Mouse (Mus musculus) spleen, adult 18-20 months (tissue): ENCODE results near the gene Rxra.
A peak's percentile ranks its signal among the peaks of the same experiment; 100 is the strongest.

Experiments
- DNase-seq, 2 experiments: peaks; one replicate each; pipeline ENCODE4 v3.0.0; 2022; ENCODE audit warnings: mixed read lengths in 2 of 2

The Rxra gene

DNA sequence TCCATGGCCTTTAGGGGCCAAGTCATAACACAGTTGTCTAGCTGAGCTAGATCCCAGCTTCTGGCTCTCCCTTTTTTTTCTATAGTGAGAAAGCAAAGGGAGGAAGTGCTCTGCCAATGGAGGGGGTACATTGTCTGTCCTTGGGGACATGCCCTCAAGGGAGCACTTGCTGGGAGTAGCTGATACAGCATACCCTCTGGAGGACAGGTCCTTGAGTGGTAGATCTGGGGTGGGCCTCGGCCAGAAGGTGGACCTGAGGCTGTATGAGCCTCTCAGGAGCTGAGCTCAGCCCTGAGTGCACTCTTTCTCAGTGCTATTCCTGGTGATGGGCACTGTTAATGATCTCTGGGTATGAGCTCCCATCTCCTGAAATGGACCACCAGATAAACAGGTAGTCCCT, 66.9 kb downstream of the Rxra start:
- DNase-seq: no peak

DNA sequence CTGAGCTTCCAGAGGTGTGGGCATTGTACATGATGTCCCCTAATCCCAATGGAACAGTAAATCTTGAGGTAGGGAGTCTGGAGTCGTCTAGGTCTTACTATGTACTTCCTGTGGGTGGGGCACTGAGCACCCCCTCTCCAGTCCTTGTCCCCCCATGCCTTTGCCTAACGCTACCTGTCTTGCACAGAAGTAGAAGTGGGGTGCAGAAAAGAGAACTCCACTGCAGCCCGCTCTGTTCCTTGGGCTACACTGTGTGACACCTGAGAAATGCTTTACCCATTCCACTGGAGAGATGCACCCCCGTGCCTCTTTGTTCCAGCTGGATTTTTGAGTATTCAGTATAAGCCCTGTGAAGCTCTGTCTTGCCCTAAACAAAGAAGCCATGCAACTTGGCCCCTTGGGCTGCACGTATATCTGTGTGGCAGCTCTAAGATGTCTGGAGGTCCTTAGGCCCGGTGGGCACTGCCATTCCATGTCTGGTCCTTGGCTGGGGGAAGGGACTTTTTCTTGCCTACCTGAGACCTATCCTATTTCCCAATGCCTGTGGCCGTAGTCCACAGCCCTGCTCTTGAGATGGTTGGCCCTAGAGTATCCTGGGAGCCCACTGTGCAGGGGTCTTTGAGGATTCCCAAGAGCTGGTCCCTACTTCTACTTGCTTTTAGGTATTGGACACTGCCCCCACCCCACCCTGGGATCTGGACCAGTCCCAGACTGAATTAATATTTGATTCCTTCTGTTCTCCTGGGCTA, 67.8 kb downstream of the Rxra start:
- no peak for DNase-seq

DNA sequence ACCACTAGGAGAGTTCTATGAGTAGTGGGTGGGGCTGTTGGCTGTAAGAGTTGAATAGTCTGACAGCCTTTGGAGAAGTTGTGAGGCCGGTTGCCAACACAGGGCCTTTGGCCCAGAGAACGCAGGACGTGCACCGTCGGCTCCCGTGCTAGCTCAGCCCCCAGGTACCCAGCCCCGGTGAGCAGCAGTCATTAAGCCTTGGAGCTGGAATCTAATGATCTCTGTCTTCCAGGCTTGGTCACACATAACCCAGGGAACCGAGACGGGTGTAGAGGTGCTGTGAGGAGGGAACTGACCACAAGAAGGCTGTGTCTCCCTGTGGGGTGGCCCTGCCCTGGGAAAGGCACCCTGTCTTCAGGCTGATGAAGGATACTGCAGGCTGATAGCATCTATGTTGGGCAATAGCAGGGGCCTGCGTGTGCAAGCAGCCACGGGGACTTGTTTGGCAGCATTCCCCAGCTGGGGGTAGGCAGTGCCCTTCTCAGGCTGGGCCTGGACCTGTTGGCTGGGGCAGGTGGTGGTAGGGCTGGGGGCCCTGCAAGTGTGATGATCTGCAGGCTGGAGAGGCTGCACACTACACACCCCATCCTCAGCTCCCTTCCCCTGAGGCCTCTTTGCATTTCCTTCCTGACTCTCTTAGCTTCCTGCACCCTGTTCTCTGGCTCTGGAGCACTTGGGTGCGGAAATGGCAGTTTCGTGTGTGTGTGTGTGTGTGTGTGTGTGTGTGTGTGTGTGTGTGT, 68.5 kb downstream of the Rxra start:
- DNase-seq: no peak

DNA sequence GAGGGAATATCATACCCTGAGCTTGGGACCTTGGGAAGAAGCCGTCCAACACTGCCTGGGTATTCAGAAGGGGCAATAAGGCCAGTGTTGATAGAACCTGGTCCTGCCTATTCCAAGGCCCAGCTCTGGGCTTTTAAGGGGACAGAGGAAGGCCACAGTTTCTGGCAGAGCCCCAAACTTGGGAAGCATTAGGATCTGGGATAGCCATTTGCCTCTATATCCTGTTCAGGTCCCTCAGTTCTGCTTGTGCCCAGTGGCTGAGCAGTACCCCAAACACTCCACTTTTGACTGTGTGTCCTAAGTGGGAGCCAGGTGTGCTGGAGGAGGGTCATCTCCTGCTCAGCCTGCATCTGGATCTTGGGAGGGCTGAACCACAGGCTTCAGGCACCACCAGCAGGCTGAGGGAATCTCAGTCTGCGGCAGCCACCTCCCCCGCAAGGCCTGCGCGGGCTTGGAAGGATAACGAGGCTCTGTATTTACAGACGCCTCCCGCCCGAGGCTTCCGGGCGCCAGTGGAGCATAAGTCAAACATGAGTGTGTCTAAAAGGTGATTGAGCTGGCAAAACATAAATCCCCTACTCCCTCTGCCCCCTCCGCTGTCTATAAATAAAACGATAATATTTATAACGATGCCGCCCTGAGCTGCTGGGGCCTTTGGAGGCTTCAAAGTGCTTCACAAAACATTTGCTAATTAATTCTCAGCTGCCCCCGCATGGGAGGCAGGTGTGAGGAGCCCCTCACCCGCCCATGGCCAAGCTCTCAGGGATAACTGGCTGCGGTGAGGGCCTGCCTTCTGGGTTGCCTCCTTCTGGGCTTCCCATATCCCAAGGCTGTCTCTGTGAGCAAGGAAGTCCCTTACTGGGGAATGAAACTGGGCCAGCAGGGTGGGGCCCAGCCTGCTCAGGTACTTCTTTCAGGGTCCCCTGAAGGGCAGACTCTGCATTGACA, 69.7 kb downstream of the Rxra start:
- no peak for DNase-seq

DNA sequence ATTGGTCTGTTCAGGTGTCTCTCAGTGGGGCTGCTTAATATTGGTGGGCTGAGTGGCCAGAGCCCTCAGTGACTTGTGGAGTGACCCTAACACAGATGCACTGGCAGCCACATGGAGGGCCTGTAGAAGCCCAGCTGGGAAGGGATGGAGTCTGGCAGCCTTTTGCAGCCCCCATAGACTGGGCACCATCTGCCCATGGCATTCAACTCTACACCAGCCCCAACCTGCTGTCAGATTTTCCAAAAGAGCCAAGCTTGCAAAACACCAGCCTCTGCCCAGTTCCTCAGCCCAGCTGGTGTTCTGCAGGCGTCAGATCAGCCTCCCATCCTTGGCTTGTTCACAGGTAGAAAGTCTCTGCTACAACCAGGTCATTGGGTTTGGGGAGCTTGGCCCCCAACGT, 70.6 kb downstream of the Rxra start:
- no peak for DNase-seq

DNA sequence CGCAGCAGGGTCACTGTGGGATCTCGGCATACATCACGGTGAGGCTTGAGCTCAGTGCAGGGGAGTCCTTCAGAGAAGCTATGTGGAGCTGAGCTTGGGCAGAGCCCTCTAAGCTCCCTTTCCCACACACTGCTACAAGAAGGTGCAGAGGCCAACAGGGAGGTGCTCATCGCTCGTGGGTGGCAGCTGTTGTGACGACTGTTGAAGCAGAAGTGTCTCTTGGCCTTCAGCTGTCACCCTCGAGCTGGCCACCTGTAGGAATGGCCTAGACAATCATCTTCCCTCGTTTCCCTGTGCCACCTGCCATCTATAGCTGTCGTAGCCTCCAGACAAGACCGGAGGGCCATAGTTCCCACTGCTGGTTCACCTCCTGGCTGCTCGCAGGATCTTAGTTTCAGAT, 72.7 kb downstream of the Rxra start:
- DNase-seq: no peak

DNA sequence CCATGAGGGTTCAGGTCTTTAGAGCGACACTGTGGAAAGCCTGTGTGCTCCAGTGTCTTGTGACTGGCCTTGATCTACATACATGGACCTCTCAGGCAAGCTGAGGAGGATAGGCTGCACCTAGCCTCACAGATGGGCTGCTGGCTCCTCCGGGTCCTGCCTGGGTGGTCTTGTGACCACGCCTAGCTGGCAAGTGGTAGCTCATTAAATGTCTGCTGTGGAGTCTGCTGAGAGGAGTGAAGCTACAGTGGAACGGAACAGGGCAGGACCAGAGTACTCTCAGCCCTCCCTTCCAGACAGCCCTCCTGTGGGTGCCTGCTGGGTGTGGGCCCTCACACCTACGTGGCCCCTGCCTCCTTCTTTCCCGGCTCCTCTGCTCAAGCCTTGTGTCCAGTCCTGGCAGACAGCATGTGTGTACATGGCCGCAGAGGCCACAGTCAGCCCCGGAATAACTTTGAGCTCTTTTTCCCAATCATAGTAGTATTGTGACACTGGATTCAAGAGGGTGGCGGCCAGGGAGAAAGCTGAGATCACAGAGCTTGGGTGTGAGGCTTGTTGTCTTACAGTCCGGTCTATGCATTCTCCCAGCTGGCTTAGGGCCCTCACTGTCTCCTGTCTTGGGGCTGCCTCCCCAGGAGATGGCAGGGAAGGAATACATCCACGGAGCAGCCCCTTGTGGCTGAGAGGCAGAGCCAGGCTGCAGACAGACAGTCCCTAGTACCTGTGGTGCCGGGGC, 74.3 kb downstream of the Rxra start:
- no peak for DNase-seq

DNA sequence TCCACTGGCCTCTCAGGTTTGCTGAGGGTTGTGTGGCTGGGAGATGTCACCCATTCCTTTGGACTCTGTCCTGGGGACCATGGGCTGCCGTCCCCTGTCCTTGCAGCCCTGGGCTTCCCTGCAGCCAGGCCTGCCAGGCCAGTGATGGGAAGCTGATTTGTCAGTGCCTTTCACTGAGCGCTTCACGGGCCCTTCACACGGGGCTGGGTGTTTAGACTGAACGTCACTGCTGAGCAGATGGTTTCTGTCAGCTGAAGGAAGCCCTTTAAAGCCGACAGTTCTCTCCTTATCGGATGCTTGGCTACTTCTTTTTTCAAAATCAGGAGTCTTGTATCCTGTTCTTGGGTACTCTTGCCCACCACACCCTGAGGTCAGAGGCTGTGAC, 74.9 kb downstream of the Rxra start:
- DNase-seq: no peak

DNA sequence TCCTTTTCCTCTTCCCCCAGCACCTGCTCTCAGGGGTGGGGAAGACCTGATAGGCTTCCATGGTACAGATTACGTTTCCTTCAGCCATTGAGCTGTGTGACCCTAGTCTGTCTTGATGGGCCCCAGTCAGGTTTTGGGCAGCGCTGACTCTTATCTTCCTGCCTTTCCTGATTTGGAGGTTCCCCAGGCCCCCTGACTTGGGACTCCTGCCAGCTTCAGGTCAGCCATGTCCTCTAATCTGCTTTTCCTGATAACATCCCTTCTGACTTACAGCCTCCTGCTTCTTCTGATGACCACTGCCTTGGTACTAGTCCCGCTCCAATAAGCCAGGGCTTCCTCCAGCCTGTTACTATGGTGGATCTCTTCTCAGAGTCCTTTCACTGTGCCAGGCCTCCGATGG, 75.6 kb downstream of the Rxra start:
- no peak for DNase-seq

DNA sequence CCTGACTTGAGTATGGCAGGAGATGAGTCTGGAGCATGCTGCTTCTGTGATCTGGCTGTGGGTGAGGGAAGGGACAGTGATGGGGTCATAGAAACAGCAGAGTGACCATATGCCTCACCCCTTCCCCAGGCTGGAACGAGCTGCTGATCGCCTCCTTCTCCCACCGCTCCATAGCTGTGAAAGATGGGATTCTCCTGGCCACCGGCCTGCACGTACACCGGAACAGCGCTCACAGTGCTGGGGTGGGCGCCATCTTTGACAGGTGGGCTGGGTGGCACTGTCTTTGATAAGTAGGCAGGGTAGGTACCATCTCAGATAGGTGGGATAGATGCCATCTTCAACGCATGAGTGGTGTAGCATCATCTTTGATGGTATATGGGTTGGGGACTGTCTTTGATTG, 77.9 kb downstream of the Rxra start:
- DNase-seq: no peak

DNA sequence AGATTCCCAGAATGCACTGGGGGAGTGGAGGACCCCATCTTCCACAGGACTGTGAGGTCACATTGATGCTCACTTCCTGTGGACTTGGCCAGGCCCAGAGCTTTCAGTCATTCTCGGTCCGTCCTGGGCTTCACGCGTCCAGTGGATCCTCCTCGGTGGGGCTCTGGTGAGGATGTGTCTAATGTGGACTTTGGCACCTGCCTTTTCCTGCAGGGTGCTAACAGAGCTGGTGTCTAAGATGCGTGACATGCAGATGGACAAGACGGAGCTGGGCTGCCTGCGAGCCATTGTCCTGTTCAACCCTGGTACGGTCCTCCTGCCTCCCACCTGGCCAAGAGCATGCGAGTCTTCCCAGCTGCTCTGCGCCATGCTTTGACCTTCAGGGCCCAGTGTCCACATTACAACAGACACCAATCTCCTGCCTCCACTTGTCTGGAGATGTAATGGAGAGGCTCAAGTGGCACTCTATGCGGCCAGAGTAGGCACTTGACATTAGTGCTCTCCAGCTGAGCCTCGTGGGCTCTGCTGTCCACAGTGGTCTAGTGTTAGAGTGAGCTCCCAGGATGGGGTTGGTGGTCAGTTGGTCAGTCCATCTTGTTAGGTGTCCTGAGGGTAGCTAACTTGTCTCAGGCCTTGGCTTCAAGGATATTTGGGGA, 79.9 kb downstream of the Rxra start:
- DNase-seq: no peak

DNA sequence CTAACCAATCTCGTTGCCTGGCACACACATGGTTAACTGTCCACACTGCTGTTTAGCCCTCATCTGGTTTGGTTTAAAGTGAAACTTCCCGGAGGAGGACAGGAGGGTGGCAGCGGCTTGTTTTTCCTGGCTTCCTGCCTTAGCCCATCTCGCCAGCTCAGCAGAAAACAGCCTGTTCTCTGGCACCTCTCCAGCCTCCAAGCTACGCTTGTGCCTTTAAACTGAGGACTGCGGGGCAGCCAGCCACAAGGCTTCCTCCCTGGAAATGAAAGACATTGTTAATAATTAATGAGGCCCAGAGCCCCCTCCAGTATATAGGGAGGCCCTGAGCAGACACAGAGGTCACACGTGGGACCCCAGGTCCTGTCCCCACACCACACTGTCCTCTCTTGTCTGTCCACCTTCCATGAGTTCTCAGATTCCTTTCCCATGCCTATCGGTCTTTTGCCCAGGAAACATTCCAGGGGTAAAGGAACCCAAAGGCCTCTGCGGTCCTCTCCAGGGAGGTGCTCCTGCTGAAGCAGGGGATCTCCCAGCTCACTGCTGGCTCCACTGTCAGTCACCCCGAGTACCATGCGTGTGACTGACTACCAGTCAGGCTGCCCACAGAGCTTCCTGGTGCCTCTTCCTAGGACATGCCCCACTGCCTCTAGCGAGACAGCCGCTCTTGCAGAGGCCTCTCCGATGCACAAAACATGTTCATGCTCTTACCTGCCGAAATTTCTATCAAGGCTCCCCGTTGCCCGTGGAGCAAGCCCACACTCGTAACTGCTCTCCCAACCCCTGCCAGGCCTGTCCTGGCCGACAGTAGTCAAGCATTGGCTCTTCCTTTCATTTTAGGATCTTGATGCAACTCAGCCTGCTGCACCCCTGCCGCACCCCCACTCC, 82.4 kb downstream of the Rxra start:
- DNase-seq: peak; percentile 34 to 39

DNA sequence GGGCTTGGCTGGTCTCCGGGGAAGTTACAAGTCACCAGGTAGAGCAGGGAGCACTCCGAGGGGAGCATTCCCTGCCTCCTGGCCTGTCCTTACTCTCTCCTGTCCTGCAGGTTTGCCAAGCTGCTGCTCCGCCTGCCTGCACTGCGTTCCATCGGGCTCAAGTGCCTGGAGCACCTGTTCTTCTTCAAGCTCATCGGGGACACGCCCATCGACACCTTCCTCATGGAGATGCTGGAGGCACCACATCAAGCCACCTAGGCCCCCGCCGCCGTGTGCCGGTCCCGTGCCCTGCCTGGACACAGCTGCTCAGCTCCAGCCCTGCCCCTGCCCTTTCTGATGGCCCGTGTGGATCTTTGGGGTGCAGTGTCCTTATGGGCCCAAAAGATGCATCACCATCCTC, 83.2 kb downstream of the Rxra start:
- no peak for DNase-seq

DNA sequence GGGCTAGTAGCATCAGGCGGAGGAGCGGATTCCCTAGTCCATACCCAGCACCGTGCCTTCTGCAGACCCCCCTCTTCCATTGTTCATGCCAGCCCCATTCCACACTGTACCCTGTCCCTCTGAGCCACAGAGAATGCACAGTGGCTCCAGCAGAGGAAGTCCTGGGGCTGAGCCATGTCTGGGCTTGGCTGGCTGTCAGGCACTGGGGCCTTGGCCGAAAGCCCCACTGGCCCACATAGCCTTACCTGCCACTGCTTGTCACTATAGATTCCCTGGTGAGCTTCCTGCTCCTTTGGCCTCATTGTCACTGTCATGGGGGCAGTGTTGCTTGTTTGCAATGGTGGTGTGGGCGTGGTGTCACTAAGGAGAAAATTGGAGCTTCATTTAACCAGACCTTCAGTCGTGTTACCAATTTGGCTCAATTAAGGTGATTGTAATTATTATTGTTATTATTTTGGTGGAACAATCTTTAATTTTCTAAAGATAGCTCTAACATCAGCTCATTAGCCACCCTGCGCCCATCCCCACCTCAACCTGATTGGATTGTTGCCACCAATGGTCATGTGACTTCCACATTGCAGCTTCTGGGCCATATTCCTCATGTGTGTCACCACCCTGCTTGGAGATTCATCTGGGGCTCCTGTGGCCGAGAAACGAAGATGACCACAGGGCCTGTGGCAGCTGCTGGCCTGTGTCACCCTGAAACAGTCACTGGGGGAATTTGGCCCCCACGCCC, 85.2 kb downstream of the Rxra start:
- DNase-seq: no peak

DNA sequence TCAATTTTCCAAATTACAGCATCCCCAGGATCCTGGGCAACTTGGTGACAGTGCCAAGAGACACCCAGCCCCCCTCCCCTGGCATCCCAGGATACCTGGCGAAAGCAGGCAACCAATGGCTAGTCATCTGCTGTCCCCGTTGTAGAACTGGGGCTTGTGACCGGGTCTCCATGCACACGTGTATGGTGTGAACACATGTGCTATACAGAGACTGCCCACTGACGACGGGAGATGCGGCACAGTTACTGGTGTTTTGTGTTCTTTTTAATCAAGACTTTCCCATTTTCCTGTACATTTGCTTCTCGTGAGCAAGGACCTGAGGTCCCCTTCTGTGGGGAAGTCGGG, 85.7 kb downstream of the Rxra start:
- no peak for DNase-seq

DNA sequence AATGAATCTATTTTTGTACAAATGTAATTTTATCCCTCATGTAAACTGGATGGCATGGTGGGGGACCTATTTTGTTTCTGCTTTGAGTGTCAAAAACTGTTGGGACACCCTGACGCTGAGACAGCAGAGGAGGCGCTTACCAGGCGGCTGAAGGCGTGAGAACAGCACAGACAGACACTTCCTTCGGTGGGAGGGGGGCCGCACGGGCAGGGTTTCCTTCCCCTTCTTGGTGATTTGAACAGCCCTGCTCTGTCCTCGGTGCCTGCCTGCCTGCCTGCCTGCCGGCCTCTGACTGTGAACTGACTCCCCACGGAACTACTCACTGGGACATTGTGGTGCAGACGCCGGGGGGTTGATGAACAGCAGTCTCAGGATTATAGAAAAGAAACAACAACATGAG, 86.3 kb downstream of the Rxra start:
- DNase-seq: no peak

DNA sequence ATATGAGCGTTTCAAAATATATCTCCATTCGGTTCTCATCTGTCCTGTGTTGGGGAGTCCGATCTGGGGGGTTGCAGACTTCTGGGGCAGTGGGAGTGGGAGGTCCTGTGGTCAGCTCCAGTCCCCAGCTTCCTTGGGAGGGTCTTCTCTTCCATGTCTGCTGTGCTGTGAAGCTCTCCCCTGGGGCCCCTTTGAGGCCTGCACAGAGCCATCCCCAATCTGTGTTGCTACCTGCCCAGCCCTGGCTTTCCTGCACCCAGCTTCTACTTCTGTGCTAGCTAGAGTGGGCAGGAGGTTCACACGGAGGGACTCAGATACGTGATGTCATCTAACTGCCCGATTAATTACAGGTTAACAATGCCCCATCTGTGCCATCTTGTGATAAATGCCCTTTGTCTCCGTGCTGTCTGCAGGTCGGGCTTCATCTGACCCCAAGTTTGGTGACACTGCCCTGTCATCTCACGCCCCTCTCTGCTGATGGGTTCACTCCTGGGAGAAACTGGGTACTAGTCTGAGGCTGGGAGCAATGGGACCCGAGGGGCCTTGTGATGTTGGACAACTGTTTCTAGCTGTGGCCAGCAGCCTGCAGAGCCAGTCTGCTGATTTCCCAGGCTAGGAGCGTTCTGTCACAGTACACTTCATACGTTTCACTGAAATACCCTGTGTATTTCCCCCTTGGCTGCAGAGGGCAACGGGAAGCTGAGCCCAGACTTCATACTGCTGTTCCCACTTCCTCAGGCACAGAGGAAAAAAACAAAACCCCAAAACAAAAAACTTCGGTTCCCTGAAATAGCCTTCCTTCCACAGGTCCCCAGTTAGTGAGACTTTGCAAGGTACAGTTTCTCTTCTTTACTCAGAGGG, 86.9 kb downstream of the Rxra start:
- no peak for DNase-seq

DNA sequence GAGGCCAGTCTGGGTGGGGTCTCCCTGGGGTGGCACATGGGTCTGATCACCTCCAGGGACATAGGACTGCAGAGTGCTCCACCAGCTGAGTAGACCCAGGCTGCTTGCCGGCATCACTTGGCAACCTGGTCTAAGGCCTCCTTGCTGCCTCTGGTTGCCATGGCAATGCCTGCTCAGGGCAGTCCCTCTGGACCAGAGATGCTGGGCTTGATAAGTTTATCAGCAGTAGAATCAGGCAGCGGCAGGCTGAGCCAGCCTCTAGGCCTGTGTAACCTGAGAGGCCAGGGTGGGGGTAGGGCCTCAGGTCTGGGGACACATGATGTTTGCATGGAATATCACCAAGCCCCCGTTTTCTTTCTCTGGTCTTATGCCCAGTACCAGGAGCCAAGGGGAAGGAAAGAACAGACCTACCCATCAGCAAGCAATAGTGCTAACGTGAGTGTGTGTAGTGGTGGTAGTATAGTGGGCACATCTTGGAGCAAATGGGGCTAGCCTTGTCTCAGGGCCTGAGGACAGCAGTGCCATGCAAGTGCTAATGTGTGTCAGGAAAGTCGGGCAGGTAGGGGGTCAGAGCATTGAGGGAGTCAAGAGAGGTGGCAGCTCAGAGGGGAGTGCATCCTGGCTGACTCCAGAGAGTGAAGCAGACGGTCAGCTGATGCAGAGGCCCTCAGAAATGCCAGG, 88.2 kb downstream of the Rxra start:
- no peak for DNase-seq

DNA sequence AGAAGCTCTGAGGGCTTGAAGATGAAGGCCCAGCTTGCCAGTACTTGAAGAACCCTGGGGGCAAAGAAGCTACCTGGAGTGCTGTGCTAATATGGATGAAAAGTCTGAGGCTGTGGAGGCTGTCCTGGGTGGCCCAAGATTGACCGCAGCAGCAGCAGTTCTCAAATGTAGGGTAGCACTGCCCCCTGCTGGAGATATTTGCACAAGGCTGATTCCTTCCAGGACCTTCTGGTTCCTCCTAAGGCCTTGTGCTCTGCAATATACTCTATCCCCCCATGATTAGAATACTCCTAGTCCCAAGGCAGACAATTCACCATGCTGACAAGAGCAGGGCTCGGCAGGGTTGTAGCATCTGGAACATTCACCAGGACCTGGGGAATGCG, 88.7 kb downstream of the Rxra start:
- peak; percentile 49 to 79 for DNase-seq
